Mouse (Mus musculus): ENCODE measurements around the gene Pvalb. TPM values are rescaled to one million over a fixed set of nuclear protein-coding genes. Genes with fewer than 3 reads are reported as not detected.

Gene Pvalb
- not detected for polyA plus RNA-seq (2014; fragmentation: Illumina TruSeq; extraction: RNeasy Lipid Tissue Mini Kit (QIAGEN cat#74804))

GRCm38 (mm10) chr15:78206312-78206711, at the start of gene Pvalb:
TSS of gene Pvalb (minus strand) at chr15:78206400.

GRCm38 (mm10) chr15:78244695-78245492, 38.7 kb upstream of the Pvalb start, which contains the start of gene Ncf4:
TSS of gene Ncf4 (plus strand) at chr15:78244801.

GRCm38 (mm10) chr15:78173972-78174886, 32.0 kb downstream of the Pvalb start, which contains the start of gene Ift27:
TSS of gene Ift27 (minus strand) at chr15:78174107.

Other genes with a start within 250 kb of the Pvalb start
- 3.2 TPM for gene Foxred2, start 249.7 kb downstream of the Pvalb start, polyA plus RNA-seq (2014; fragmentation: Illumina TruSeq; extraction: RNeasy Lipid Tissue Mini Kit (QIAGEN cat#74804))
- 37.4 TPM for gene Eif3d, start 235.6 kb downstream of the Pvalb start, polyA plus RNA-seq (2014; fragmentation: Illumina TruSeq; extraction: RNeasy Lipid Tissue Mini Kit (QIAGEN cat#74804))
- gene Cacng2, start 86.4 kb downstream of the Pvalb start, polyA plus RNA-seq (2014; fragmentation: Illumina TruSeq; extraction: RNeasy Lipid Tissue Mini Kit (QIAGEN cat#74804)): not detected
- gene Ift27, start 32.3 kb downstream of the Pvalb start, polyA plus RNA-seq (2014; fragmentation: Illumina TruSeq; extraction: RNeasy Lipid Tissue Mini Kit (QIAGEN cat#74804)): 9.2 TPM
- not detected for gene Ncf4, start 38.4 kb upstream of the Pvalb start, polyA plus RNA-seq (2014; fragmentation: Illumina TruSeq; extraction: RNeasy Lipid Tissue Mini Kit (QIAGEN cat#74804))
- gene Csf2rb2, start 99.3 kb upstream of the Pvalb start, polyA plus RNA-seq (2014; fragmentation: Illumina TruSeq; extraction: RNeasy Lipid Tissue Mini Kit (QIAGEN cat#74804)): 2.3 TPM
- 1.7 TPM for gene Csf2rb, start 119.4 kb upstream of the Pvalb start, polyA plus RNA-seq (2014; fragmentation: Illumina TruSeq; extraction: RNeasy Lipid Tissue Mini Kit (QIAGEN cat#74804))
- not detected for gene Tex33, start 189.5 kb upstream of the Pvalb start, polyA plus RNA-seq (2014; fragmentation: Illumina TruSeq; extraction: RNeasy Lipid Tissue Mini Kit (QIAGEN cat#74804))
- 1.4 TPM for gene Tst, start 199.5 kb upstream of the Pvalb start, polyA plus RNA-seq (2014; fragmentation: Illumina TruSeq; extraction: RNeasy Lipid Tissue Mini Kit (QIAGEN cat#74804))
- 1.5 TPM for gene Mpst, start 200.0 kb upstream of the Pvalb start, polyA plus RNA-seq (2014; fragmentation: Illumina TruSeq; extraction: RNeasy Lipid Tissue Mini Kit (QIAGEN cat#74804))
- gene Kctd17, start 222.2 kb upstream of the Pvalb start, polyA plus RNA-seq (2014; fragmentation: Illumina TruSeq; extraction: RNeasy Lipid Tissue Mini Kit (QIAGEN cat#74804)): 3.5 TPM